Mouse (Mus musculus) brain, embryonic 14.5 days (tissue): Measurements from ENCODE around the gene Akap13.

Experiments used
- CTCF ChIP-seq: fragments of 200-500 bp; IDR thresholded peaks from 2 replicates; pipeline ENCODE4 v1.5.1; 2012; ENCODE audit warnings: inconsistent platforms, mild to moderate bottlenecking, moderate library complexity, borderline replicate concordance; ENCODE audit not compliant: insufficient read depth, insufficient read length; ENCODE audit errors: extremely low read depth
- POLR2A ChIP-seq: fragments of 200-500 bp; IDR thresholded peaks from 2 replicates; pipeline ENCODE4 v1.6.1; 2012; ENCODE audit warnings: mild to moderate bottlenecking, inconsistent platforms, borderline replicate concordance; ENCODE audit not compliant: poor library complexity, insufficient read depth, insufficient read length, severe bottlenecking; ENCODE audit errors: extremely low read depth

- TF ChIP-seq POLR2A (no peak), CTCF (no peak)
Measured at GRCm38 (mm10) chr7:75530642-75531041, 75.3 kb downstream of the Akap13 start.
